Mouse (Mus musculus) embryonic fibroblast, embryonic 13.5 days (primary cell): ENCODE results near the gene Uaca.

Experiments used
- CTCF ChIP-seq: IDR thresholded peaks from 2 replicates; pipeline ENCODE4 v1.5.1; 2011; ENCODE audit warnings: mild to moderate bottlenecking, control low read depth, low read length, moderate library complexity, borderline replicate concordance; ENCODE audit not compliant: insufficient read depth
- POLR2A ChIP-seq: IDR thresholded peaks from 2 replicates; pipeline ENCODE4 v1.6.1; 2011; ENCODE audit warnings: low read depth, mild to moderate bottlenecking, control low read depth, low read length, moderate library complexity

DNA sequence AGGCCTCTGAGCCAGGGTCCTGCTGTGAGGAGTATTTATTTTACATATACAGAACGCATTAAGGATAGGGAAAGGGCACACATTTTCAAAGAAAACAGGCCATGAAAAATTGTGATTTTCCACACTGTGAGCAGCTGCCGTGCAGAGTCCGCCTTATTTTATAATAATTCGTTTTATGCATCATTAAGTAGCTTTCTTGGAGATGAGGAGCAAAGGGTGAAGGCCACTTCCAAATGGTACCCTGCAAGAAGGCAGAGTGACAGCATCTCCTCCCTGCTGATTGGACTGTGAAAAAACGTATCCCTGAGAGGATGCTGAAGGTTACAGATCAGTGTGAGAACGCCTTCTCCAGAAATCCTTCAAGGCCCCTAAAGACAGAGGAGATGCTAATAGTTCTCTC, 90.8 kb downstream of the Uaca start:
- TF ChIP-seq POLR2A, result no peak
- TF ChIP-seq CTCF, result no peak
